Mouse (Mus musculus) naive thymus-derived CD4-positive, alpha-beta T cell, adult 2 months (primary cell): ENCODE data around the gene Slmap.
"Not testable (repeated sequence)": the region's sequence is repeated elsewhere in the genome, so short reads cannot be mapped to it uniquely, and the experiment has no call there.

Source experiments
- DNase-seq: peaks from one replicate; pipeline ENCODE4 v3.0.0-alpha.2; 2011; ENCODE audit warnings: low read depth

The Slmap gene

DNA sequence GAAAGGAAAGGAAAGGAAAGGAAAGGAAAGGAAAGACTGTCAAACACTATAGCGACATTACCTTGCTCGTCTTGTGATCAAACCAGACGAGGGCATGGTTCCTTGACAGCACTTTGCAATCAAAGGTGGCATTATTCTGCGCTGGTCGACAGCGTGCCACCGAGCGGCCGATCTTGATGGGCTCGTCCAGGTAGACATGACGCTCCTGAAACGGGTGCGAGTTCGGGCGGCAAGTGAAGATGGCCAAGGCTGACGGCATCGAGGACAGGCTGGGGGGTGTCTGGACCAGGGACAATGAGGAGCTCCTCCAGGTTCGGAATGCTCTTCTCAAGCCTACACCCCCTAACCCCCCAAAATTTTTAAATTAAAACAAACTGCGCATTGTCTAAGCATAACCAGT lies 1.5 kb downstream of the Slmap start:
- DNase-seq: no peak

DNA sequence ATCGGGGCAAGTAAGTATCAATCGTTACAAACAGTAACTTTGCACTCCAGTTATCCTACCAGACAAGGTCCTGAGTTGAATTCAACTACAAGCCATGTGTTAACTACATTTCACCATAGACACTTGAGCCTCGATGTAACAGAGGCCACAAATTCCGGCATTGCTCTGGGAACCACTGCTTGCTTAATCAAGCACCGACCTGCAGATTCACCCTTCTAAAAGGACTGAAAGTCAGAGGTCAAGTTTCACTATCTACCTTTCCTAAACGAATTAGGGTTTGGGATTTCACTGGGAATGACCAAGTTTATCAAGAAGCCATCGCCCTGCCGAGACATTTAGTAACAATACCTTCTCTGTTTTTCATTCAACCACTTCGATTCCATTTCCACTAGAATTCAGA lies 2.0 kb downstream of the Slmap start:
- DNase-seq: no peak

DNA sequence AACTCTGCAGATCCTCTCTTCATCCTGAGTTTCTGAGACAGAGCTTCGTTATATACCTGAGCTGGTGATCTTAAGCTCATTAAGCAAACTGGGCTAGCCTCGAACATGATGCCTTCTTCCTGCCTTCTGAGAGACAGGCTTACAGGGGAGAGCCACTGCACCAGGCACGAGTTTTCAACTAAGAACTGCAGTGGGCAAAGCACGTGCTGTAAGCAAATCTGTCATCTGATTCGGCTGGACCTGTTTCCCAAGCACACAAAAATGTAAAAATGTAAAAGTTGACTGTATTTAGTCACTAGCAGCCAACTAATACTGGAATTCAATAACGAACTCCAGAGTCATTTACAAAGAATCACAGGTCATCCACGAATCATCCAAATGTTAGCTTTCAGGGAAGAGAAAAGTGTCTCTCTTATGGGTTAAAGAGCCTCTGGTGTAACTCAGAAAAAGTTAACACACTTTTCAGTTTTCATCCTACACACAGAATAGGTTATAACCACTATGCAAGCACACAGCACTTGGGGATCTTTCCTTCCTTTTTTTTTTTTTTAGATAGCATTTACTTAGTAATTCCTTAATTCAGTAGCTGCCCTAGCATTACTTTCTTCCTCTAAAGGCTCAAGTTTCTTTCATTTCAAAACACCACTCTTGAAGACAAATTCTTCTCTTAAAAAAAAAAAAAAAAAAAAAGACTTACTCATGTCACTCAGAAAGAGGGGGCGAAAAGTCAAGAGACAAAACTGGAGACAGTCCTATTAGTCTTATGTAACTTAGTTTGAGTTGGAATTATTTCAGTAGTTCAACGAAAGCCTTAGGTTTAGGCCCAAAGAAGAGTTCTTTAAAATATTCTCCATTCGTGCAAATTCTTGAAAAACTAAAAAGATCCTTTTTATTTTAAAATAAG lies 3.1 kb downstream of the Slmap start:
- DNase-seq: no peak

DNA sequence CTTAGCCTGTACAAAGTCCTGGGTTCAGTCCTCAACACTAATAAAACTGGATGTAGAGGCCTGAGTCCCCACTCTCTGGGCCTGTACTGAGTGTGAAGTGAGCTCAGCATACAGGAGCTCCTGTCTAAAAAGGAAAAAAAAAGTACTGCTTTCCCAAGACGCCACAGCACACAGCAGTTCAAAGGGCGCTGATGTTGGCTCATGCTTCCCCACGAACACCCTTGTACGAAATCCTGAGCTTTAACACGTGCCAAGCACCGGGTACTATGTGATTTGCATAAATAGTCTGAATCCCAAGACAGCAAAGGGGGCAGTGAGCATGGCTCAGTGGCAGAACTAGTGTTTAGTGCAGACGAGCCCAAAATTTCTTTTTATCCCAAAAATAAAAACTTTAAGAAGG lies 4.4 kb downstream of the Slmap start:
- DNase-seq: no peak

DNA sequence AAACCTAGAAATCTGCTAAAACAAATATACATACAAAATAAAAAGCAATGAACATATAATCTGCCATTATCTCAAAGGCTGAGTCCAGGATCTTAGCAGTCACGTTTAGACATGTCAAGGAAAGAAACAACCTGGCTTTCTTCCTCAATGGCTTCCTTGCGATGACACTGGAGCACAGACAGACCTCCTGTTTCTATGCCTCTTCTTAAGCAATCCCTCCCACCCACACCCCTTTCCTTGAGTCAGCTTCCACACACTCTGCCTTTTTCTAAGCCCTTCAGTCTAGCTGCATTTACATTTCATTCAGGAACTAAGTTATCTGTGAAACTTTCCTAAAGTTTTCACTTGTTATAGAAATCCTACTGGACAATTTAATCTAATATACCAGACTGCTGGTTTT lies 6.4 kb downstream of the Slmap start:
- no peak for DNase-seq

DNA sequence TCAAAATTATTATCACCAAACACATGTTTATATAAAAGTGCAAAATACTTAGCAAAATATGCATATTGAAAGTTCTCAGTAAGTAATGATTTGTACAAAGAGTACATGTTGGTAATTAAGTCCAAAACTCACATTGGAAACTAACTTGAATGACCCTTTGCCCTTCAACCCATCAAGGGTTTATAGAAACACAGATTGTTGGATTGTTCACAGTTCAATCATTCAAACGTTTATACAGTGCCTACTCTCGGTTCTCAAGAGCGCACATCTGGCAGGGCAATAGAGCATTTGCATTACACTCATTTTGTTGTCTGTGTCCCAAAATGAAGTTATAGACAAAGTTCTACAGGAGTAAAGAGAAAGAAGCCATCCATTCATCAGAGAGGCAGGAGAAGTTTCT lies 8.8 kb downstream of the Slmap start:
- DNase-seq: no peak

DNA sequence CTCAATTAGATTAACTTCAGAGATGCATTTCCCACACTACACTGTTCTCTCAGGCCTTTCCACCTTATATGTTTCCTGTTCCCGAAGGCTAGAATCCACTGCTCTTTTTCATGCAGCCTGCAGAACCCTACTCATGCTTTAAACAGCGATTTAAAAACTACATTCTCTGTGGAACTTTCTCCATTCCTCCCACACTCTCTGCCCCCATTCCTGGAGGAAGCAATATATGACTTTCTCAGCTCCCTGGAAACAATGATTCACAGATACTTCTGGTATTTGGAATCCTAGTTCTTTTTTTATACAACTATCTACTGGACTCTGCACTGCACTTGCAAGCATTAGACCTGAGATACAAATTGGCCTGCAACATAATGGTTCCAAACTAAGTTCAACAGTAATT lies 11.6 kb downstream of the Slmap start:
- DNase-seq: no peak

DNA sequence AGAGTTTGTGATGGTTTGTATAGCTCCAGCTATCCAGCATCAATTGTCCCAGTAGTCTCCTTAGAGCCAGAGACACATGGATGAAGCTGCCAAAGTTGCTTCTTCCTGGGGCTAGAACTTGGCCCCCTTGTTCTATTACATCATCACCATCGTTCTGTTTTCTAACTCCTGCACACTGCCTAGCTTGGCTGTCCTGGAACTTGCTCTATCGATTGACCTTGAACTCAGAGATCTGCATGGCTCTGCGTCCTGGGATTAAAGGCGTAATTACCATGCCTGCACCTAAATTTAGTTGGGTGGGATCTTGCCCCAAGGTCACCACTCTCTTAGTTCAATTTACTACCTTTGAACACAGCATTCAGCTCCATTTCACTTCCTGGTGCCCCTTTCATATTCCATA lies 14.9 kb downstream of the Slmap start:
- DNase-seq: no peak

DNA sequence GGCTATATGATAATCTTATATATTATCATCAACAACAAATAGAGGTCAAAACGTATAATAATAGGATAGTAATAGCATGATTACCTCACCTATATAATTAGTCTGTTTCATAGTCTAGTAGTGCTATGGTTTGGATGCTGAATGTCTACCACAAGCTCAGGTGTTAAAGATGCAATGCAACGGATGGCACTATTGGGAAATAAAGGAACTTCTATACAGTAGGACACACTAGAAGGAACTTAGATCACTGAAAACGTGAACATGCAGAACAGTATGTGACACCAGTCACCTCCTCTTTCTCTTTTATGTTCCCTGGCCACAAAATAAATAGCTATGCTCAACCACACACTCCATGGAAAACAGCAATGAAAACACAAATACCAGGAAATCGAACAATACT lies 16.9 kb downstream of the Slmap start:
- DNase-seq: no peak

DNA sequence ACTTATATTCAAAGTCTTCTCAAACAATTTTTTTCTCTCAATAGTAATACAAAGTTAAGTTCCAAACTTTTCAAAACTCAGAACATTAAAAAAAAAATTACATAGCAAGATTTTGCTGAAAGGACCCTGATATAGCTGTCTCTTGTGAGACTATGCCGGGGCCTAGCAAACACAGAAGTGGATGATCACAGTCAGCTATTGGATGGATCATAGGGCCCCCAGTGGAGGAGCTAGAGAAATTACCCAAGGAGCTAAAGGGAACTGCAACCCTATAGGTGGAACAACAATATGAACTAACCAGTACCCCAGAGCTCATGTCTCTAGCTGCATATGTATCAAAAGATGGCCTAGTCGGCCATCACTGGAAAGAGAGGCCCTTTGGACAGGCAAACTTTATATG lies 18.5 kb downstream of the Slmap start:
- DNase-seq: not testable (repeated sequence)

DNA sequence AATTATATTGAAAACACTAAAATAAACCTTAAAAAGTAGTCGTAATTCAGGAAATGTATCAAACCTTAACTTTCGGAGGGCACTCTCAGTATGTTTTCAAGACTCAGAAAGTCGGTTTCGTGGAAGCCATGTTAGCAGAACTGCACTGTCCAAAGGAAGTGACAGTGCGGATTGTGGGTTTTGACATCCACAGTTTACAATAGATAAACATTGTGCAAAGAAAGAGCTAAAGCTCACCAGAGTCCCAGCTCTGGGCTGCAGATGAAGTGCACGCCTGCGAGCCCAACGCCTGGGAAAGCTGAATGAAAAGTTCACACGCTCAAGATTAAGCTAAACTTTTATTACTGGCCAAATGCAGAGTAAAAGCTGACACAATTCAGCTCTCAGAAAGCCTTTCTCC lies 18.9 kb downstream of the Slmap start:
- peak; percentile 25 for DNase-seq

DNA sequence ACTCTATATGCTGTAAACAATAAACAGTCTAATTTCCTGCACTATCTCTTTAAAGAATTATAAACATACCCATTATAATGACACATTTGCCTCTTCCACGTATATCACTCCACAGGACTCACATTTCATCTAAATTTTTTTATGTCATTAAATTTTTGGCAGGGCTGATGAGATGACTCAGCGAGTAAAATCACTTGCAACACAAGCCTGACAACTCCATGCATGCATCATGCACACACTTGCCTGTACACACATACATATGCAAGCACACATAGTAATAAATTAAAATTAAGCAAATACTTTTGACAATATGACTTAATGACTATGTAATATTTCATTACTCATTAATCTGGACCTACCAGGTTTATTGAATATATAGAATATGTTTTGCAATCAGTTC lies 24.2 kb downstream of the Slmap start:
- no peak for DNase-seq

DNA sequence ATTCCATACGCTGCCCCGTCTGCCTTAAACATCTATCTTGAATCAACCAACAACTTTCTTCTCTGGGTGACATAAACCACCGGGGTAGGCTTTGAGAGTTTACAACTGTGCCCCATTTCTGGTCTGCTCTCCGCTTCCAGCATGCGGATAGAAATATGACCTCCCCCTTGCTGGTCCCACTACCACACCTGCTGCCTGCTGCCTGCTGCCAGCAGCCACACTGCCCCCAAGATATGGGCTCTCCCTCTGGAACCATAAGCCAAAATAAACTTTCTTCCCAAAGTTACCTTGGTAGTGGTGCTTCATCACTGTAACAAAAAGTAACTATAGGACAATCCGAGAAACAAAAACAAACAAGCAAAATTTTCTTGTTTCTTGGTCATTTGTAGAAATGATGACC lies 26.6 kb downstream of the Slmap start:
- DNase-seq: no peak

DNA sequence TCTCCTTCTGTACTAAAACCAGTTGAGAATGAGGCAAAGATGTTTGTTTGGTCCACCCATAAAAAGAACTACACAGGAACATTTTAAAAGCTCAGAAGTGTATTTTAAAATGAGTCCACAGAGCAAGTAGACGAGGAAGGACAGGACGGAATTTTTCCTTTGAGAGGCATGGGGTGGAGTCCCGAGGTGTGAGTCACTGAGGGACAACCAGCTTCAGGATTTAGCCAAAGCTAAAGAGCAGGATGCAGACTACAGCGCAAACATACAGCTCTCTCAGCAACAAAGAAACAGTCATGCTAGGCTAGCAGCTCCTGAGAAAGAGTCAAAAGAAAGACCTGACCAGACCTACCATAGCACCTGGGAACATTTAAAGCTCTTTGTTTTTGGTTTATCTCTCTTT lies 27.4 kb downstream of the Slmap start:
- no peak for DNase-seq

DNA sequence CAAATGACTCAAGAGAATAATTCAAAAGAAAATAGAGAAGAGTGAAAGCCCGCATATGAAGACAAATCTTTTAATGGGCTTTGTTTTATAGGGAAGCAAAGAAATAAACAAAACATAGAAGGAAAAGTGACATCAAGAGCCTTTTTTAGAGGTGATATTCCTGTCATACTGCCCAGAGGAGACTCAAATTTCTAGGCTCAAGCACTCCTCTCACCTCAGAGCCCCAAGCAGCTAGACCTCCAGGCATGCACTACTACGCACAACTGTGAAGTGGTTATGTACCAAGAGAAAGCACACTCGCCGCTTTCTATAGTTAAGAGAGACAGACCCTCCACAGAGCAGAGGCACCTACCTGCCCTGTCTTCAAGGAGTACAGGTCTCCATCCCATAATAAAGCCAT lies 30.2 kb downstream of the Slmap start:
- no peak for DNase-seq

DNA sequence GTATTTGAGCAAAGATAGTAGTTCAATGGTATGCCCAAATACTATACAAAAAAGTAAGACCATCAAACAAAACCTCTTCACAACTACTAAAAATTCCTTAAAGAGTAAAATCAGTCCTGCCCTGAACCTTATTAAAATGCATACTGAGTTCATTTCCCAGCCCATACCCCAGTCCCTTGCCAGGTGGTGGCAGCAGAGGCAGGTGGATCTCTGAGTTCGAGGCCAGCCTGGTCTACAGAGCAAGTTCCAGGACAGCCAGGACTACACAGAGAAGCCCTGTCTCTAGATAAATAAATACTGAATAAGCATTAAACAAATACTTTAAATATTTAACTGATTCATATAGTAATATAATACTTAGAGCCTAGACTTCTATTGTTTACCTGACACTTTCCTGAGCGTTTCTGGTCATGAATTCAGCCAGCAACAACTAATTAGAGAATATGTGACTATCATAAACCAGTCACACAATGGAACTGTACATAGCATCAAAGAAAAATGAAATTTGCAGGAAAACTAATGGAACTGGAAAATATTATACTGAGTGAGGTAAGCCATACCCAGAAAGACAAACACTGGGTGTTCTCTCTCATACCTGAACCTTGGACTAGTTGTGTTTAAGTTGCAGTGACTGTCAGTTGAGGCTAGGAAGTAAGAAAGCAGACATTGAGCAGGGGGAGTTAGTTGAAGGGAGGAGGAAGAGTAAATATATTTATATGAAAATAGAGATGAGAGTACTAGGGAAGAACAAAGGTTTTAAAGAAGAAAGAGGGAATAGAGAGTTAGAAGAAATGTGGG lies 34.4 kb downstream of the Slmap start:
- no peak for DNase-seq

DNA sequence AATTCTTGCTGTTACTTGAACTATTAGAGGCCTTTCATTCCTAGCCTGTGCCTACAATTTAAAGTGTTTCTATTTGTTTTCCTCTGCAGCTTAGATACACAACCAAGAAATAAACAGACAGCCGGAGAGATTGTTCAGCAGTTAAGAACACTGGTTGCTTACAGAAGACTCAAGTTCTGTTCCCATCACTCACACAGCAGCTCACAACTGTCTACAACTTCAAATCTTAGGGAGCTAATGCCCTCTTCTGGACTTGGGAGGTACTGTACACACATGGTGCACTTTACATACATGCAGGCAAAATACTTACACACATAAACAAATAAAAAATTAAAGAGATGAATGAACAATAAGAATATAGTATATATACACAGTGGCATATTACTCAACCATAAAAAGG lies 39.7 kb downstream of the Slmap start:
- no peak for DNase-seq

DNA sequence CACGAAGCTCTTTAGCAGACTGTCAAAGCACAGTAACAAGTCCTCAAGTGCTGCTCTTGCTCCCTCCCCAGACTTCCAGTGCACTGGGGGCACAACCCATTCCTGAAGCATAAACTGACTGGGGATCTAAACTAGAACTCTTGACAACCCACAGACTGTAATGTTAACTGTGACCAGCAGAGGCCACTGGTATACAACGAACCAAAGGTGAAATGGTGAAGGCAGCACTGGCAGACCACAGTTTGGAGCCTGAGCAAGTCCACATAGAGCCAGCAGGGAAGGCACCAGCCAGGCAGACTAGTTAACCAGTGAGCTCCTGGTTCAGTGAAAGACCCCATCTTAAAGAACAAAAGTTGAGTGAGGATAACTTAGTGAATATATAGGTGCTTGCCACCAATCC lies 43.6 kb downstream of the Slmap start:
- peak; percentile 82 for DNase-seq

DNA sequence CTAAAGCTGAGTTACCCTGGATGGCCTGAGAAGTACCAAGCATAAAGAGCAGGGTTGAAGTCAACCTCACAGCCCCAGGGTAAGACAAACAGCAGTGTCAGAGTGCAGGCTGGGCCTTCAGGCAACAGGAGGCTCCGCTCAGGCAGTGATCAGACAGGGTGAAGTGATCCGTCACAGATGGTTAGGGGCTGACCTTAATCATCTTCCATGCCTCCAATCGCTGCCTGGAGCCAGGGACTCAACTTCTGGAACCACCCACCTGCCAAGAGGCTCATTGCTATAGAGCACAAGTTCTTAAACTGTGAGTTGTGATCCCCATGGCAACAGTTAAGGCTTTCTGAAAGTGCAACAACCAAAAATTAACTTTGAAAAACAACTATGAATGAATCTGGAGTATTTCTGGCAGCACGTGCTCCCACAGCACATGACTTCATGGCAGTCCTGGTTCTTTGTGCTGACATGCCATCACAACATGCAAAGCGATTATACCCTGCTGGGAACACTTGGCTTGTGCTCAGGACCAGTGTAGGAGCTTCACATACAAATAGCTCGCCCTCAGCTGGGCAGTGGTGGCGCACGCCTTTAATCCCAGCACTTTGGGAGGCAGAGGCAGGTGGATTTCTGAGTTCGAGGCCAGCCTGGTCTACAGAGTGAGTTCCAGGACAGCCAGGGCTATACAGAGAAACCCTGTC lies 46.3 kb downstream of the Slmap start:
- DNase-seq: no peak

DNA sequence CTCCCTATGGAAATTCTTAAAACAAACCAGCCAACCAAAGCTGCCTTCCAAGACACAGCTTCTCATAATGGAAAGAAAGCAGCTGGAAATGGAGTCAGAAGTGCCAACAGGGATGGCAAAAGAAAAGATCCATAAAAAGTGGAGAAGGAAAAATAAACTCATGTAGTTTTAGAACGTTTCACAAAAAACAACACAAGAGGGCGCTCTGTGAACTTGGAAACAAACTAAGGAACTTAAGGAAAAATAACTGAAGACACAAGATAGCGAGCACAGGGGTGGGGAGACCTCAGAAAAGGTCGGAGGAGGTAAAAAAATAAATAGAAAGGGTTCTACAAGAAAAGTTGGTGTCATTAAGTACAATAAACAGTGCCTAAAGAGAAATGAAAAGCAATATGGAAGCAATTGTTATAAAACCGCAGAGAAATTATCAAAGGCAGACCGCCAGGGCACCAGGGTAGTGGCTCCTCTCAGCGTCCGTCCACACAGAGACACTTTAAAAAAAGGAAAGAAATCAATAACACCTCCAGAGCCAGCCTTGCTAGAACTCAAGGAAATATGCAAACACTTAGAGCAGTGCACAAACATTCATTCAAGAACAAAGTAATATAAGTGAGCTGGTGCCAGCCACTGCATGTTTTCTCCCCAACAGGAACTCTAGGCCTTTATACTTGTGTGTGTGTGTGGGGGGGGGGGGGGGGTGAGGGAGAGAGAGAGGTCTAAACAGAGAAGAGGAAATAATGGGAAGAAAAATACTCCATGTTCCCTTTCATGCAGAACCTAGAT lies 48.1 kb downstream of the Slmap start:
- peak; percentile 30 for DNase-seq

DNA sequence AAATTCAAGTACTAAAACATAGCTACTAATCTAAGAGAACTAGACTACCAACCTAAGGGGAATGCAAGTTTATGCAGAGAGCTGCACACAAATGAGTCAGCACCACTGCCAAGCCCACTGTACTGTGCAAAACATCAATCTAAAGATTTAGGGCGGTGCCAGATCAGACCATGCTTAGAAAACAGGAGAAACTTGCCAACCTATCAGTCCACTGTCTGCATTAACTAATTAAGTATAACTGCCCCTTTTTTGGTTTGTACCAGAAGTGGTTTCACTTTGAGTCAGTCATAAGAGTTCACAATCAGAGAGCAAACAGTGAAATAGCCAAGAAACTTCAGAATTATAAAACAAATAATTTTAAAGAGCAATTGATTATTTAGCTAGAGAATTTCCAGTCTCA lies 53.3 kb downstream of the Slmap start:
- DNase-seq: no peak

DNA sequence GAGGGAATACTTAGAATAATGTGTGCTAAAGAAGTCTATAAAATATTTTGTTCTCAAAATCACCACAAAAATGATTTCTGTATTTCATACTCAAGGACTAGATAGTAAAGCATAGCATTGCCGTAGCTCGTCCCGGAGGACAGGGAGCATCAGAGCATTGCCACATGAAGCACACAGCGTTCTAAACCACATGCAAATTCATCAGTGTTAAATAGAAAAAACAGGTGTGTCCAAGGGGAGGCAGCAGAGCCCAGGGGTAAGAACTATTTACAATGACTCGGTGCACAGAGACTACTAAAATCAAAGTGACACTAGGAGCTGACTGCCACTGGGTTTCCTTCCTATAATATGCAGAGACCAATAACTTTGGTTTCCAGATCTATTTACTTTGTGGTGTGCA lies 57.0 kb downstream of the Slmap start:
- no peak for DNase-seq
